Mouse (Mus musculus): ENCODE measurements around the gene Klf13.

Klf13 gene

GRCm38 (mm10) chr7:63887034-63887551, 51.6 kb downstream of the Klf13 start:
- DNase-seq (ENCODE audit: low spot score) = no peak

- DNase-seq (ENCODE audit: low spot score) = no peak
Observed at GRCm38 (mm10) chr7:63885025-63885424, 53.7 kb downstream of the Klf13 start.

GRCm38 (mm10) chr7:63882739-63883138, 56.0 kb downstream of the Klf13 start:
- DNase-seq (ENCODE audit: low spot score) = no peak

GRCm38 (mm10) chr7:63879583-63879982, 59.1 kb downstream of the Klf13 start:
- DNase-seq (ENCODE audit: low spot score) = no peak

GRCm38 (mm10) chr7:63877610-63878009, 61.1 kb downstream of the Klf13 start:
- no peak for DNase-seq (ENCODE audit: low spot score)

GRCm38 (mm10) chr7:63876640-63877039, 62.1 kb downstream of the Klf13 start:
- DNase-seq (ENCODE audit: low spot score) = no peak

GRCm38 (mm10) chr7:63875686-63876085, 63.0 kb downstream of the Klf13 start:
- DNase-seq (ENCODE audit: low spot score) = no peak

GRCm38 (mm10) chr7:63873880-63874279, 64.8 kb downstream of the Klf13 start:
- no peak for DNase-seq (ENCODE audit: low spot score)

- DNase-seq (ENCODE audit: low spot score) = no peak
Observed at GRCm38 (mm10) chr7:63871698-63872097, 67.0 kb downstream of the Klf13 start.

- no peak for DNase-seq (ENCODE audit: low spot score)
Observed at GRCm38 (mm10) chr7:63868356-63868918, 70.3 kb downstream of the Klf13 start.

GRCm38 (mm10) chr7:63865911-63866310, 72.8 kb downstream of the Klf13 start:
- DNase-seq (ENCODE audit: low spot score) = no peak

- no peak for DNase-seq (ENCODE audit: low spot score)
Observed at GRCm38 (mm10) chr7:63863046-63863445, 75.7 kb downstream of the Klf13 start.

GRCm38 (mm10) chr7:63861123-63861522, 77.6 kb downstream of the Klf13 start:
- no peak for DNase-seq (ENCODE audit: low spot score)

GRCm38 (mm10) chr7:63858571-63859152, 80.1 kb downstream of the Klf13 start:
- DNase-seq (ENCODE audit: low spot score) = peak; percentile 82

GRCm38 (mm10) chr7:63857771-63858417, 80.8 kb downstream of the Klf13 start:
- no peak for DNase-seq (ENCODE audit: low spot score)

- peak; percentile 82 for DNase-seq (ENCODE audit: low spot score)
Observed at GRCm38 (mm10) chr7:63855283-63855682, 83.4 kb downstream of the Klf13 start.

- DNase-seq (ENCODE audit: low spot score) = no peak
Observed at GRCm38 (mm10) chr7:63851841-63852533, 86.7 kb downstream of the Klf13 start.

Data from urinary bladder, postnatal 25 days (tissue).